Mouse (Mus musculus) lung, postnatal 10 days (tissue): ENCODE measurements around the gene Zyg11a.
"Not testable (repeated sequence)": the region's sequence is repeated elsewhere in the genome, so short reads cannot be mapped to it uniquely, and the experiment has no call there.

Experiments used
- DNase-seq: peaks from one replicate; pipeline ENCODE4 v3.0.0; 2021

Zyg11a gene

GRCm38 (mm10) chr4:108143778-108144177 is 74.1 kb downstream of the Zyg11a start:
- no peak for DNase-seq

GRCm38 (mm10) chr4:108143178-108143577 is 74.7 kb downstream of the Zyg11a start:
- not testable (repeated sequence) for DNase-seq

- DNase-seq: no peak
Observed at GRCm38 (mm10) chr4:108136938-108137337, 80.9 kb downstream of the Zyg11a start.
